Mouse (Mus musculus): ENCODE measurements around the gene Tnfsf12. TPM values are rescaled to one million over a fixed set of nuclear protein-coding genes. Genes with fewer than 3 reads are reported as not detected.

Gene Tnfsf12
- polyA plus RNA-seq, 1 experiment from 2014 or later = 6.9 TPM

GRCm38 (mm10) chr11:69656065-69656455 lies 39.6 kb downstream of the Tnfsf12 start:
- no peak for TF ChIP-seq EP300 (optimal IDR thresholded peaks at IDR 0.05)
- TF ChIP-seq CTCF (IDR thresholded peaks at IDR 0.05; ENCODE audit: low read depth) = no peak
- DNase-seq (ENCODE audit: low spot score) (no peak), ATAC-seq (ENCODE audit: low FRiP score, low TSS enrichment) (no peak)
- Histone ChIP-seq H3K36me3 (ENCODE audit: control insufficient read depth, insufficient read depth, low read length) (peaks cover 29% of the 10 kb centered on the region), H3K4me2 (replicated peaks; ENCODE audit: low read depth) (peak overlapping the region; percentile 48), H3K9ac (ENCODE audit: low read length) (no peak overlapping the region; the same call in 1 of the 2 replicates), H3K9me3 (ENCODE audit: control insufficient read depth, low read length) (no peaks in the 10 kb centered on the region), H3K27ac (replicated peaks) (peak overlapping the region; percentile 86), H3K4me1 (replicated peaks; ENCODE audit: control insufficient read depth, insufficient read depth) (no peaks in the 10 kb centered on the region), H3K27me3 (ENCODE audit: control insufficient read depth, insufficient read depth, low read length) (no peaks in the 10 kb centered on the region), H3K4me3 (ENCODE audit: low read depth, low read length) (peak overlapping the region; percentile 27)
- WGBS = 59% methylated on average over 5 of the region's 5 CpGs

DNA sequence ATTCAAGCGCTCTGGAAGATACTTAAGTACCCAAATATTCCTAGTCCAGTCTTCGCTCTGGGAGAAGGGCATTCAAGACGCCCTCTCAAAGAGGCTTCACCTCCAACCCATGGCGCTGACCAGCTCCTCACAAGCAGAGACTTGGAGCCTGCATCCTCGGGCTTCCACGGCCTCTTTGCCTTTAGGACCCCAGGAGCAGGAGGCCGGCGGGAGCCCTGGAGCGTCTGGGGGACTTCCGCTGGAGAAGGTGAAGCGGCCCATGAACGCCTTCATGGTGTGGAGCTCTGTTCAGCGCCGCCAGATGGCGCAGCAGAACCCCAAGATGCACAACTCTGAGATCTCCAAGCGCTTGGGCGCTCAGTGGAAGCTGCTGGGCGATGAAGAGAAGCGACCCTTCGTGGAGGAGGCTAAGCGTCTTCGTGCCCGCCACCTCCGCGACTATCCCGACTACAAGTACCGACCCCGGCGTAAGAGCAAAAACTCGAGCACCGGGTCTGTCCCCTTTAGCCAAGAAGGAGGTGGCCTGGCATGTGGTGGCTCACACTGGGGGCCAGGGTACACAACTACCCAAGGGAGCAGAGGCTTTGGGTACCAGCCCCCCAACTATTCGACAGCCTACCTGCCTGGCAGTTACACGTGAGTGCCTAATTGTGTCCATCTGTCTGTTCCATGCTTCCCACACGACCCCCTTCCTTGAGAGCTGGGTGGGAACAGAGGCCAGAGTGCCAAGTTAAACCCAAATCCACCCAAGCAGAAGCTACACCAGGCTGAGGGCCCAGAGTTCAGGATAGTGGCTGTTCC lies 40.2 kb downstream of the Tnfsf12 start, which contains the start of gene Sox15:
TSS of gene Sox15 (plus strand) at position 51 of the 801 bp plus-strand sequence.
- Histone ChIP-seq H3K9ac (ENCODE audit: low read length) (peak within 1 kb of the TSS; percentile 47), H3K36me3 (ENCODE audit: control insufficient read depth, insufficient read depth, low read length) (peaks cover 35% of the 10 kb centered on the region), H3K27me3 (ENCODE audit: control insufficient read depth, insufficient read depth, low read length) (no peaks in the 10 kb centered on the region), H3K27ac (replicated peaks) (peak within 1 kb of the TSS; percentile 86), H3K9me3 (ENCODE audit: control insufficient read depth, low read length) (no peaks in the 10 kb centered on the region), H3K4me2 (replicated peaks; ENCODE audit: low read depth) (peak within 1 kb of the TSS; percentile 48), H3K4me1 (replicated peaks; ENCODE audit: control insufficient read depth, insufficient read depth) (no peaks in the 10 kb centered on the region), H3K4me3 (ENCODE audit: low read depth, low read length) (peak within 1 kb of the TSS; percentile 27)
- WGBS = 20% methylated on average over 34 of the region's 34 CpGs
- TF ChIP-seq CTCF (IDR thresholded peaks at IDR 0.05; ENCODE audit: low read depth) (peak; percentile 89), EP300 (optimal IDR thresholded peaks at IDR 0.05) (no peak)
- DNase-seq (ENCODE audit: low spot score) = peak; percentile 76
- ATAC-seq (ENCODE audit: low FRiP score, low TSS enrichment) = peak; percentile 66

DNA sequence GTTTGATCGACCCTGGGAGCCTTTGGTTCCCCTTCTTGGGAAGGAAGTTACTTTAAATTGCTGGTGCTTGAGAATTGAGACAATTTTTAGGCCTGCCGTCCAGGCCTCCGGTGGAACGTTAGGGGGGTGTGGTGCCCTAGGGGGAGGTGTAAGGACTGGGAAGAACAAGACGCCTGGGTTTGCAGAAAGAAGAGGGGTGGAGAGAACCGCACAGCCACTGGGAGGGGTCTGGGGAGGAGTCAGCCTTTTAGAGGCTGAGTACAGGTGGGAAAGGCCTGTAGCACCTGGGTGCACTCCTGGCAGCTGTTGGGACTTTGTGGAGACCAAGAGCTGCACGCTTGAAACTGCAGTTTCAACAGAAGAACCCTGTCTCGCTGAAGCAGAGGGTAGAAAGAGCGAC lies 40.9 kb downstream of the Tnfsf12 start:
- Histone ChIP-seq H3K27me3 (ENCODE audit: control insufficient read depth, insufficient read depth, low read length) (no peaks in the 10 kb centered on the region), H3K9me3 (ENCODE audit: control insufficient read depth, low read length) (no peaks in the 10 kb centered on the region), H3K27ac (replicated peaks) (peak overlapping the region; percentile 86), H3K4me2 (replicated peaks; ENCODE audit: low read depth) (peak overlapping the region; percentile 30; the same call in 1 of the 2 replicates), H3K9ac (ENCODE audit: low read length) (no peak overlapping the region), H3K36me3 (ENCODE audit: control insufficient read depth, insufficient read depth, low read length) (peaks cover 40% of the 10 kb centered on the region), H3K4me1 (replicated peaks; ENCODE audit: control insufficient read depth, insufficient read depth) (no peaks in the 10 kb centered on the region), H3K4me3 (ENCODE audit: low read depth, low read length) (no peak overlapping the region)
- TF ChIP-seq EP300 (optimal IDR thresholded peaks at IDR 0.05) (no peak), CTCF (IDR thresholded peaks at IDR 0.05; ENCODE audit: low read depth) (no peak)
- ATAC-seq (ENCODE audit: low FRiP score, low TSS enrichment) (no peak), DNase-seq (ENCODE audit: low spot score) (peak; percentile 45)
- WGBS = 36% methylated on average over 9 of the region's 9 CpGs

DNA sequence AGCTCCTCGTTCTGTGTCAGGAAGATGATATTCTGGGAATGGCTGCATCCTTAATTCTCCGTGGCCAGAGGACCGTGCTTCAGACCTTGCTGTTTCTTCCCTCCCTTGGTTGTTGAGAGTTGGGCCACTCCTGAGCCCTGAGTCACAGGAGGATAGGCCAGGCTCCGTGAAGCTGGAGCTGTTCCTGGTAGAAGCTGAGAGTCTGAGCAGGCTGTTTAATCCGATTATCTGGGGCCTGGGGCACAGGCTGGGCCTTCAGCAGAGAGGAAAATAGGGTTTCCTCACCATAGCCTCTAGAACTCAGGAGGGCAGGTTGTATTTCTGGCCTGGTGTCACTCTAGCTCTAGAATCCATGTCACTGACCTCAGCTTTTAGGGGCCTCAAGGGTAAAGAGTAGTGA lies 42.2 kb downstream of the Tnfsf12 start:
- H3K4me2 ChIP-seq (replicated peaks; ENCODE audit: low read depth) = no peak overlapping the region
- H3K27me3 ChIP-seq (ENCODE audit: control insufficient read depth, insufficient read depth, low read length) = no peaks in the 10 kb centered on the region
- no peak overlapping the region for H3K9ac ChIP-seq (ENCODE audit: low read length)
- 0 out of 2 replicates have a peak overlapping the region, but pooled peaks have one; percentile 13 for H3K27ac ChIP-seq (replicated peaks)
- no peak for DNase-seq (ENCODE audit: low spot score)
- H3K9me3 ChIP-seq (ENCODE audit: control insufficient read depth, low read length) = no peaks in the 10 kb centered on the region
- no peak overlapping the region for H3K4me3 ChIP-seq (ENCODE audit: low read depth, low read length)
- H3K36me3 ChIP-seq (ENCODE audit: control insufficient read depth, insufficient read depth, low read length) = peaks cover 45% of the 10 kb centered on the region
- no peaks in the 10 kb centered on the region for H3K4me1 ChIP-seq (replicated peaks; ENCODE audit: control insufficient read depth, insufficient read depth)
- no peak for ATAC-seq (ENCODE audit: low FRiP score, low TSS enrichment)
- no peak for TF ChIP-seq CTCF (IDR thresholded peaks at IDR 0.05; ENCODE audit: low read depth)
- no peak for TF ChIP-seq EP300 (optimal IDR thresholded peaks at IDR 0.05)
- WGBS = 58% methylated on average over 5 of the region's 5 CpGs

DNA sequence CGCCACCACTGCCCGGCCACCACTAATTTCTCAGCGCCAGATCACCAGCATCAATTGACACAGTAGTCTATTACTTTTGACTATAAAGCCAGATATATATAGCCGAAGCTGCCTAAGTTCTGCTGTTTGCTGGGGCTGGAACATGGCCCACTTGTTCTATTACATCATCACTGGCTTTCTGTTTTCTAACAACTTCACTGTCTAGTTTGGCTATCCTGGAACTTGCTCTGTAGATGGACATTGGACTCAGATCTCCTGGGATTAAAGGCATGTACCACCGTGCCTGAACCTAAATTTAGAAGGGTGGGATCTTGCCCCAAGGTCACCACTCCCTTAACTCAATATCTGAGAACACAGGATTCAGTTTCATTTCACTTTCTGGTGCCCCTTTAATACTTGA lies 49.8 kb downstream of the Tnfsf12 start:
- WGBS = 85% methylated on average over 5 of the region's 5 CpGs
- TF ChIP-seq CTCF (IDR thresholded peaks at IDR 0.05; ENCODE audit: low read depth) = no peak
- no peak for TF ChIP-seq EP300 (optimal IDR thresholded peaks at IDR 0.05)

More for the DNA sequence above, 49.8 kb downstream of the Tnfsf12 start:
- no peak overlapping the region for H3K4me3 ChIP-seq (ENCODE audit: low read depth, low read length)
- ATAC-seq (ENCODE audit: low FRiP score, low TSS enrichment) (no peak), DNase-seq (ENCODE audit: low spot score) (no peak)
- no peaks in the 10 kb centered on the region for H3K9me3 ChIP-seq (ENCODE audit: control insufficient read depth, low read length)
- H3K27ac ChIP-seq (replicated peaks) = no peak overlapping the region
- no peaks in the 10 kb centered on the region for H3K4me1 ChIP-seq (replicated peaks; ENCODE audit: control insufficient read depth, insufficient read depth)
- no peak overlapping the region for H3K4me2 ChIP-seq (replicated peaks; ENCODE audit: low read depth)
- H3K36me3 ChIP-seq (ENCODE audit: control insufficient read depth, insufficient read depth, low read length) = peaks cover 53% of the 10 kb centered on the region
- H3K9ac ChIP-seq (ENCODE audit: low read length) = no peak overlapping the region
- no peaks in the 10 kb centered on the region for H3K27me3 ChIP-seq (ENCODE audit: control insufficient read depth, insufficient read depth, low read length)

MicroRNA genes within 50 kb of the gene (microRNA counts, 519-probe panel; counts per million panel counts)
- microRNA mmu-miR-1934 = not detected

Small RNAs within 50 kb of the gene (microRNA-seq; reads per million reads assigned to microRNA genes)
- 1.6 reads per million for gene Mir1934

Other genes starting within 250 kb of the Tnfsf12 start
- 0.38 and 0.39 TPM in 2 replicates for gene Dnah2, start 146.7 kb downstream of the Tnfsf12 start, polyA plus RNA-seq (2015; fragmentation: Nextera tagmentation; extraction: Ambion mirVana)
- gene Efnb3, start 135.6 kb downstream of the Tnfsf12 start, polyA plus RNA-seq (2015; fragmentation: Nextera tagmentation; extraction: Ambion mirVana) = 3.9 and 4.4 TPM in 2 replicates
- 8.7 and 9.0 TPM in 2 replicates for gene Wrap53, start 115.6 kb downstream of the Tnfsf12 start, polyA plus RNA-seq (2015; fragmentation: Nextera tagmentation; extraction: Ambion mirVana)
- 45.0 and 51.4 TPM in 2 replicates for gene Trp53, start 115.5 kb downstream of the Tnfsf12 start, polyA plus RNA-seq (2015; fragmentation: Nextera tagmentation; extraction: Ambion mirVana)
- 5.3 and 7.2 TPM in 2 replicates for gene Atp1b2, start 89.9 kb downstream of the Tnfsf12 start, polyA plus RNA-seq (2015; fragmentation: Nextera tagmentation; extraction: Ambion mirVana)
- gene Shbg, start 77.9 kb downstream of the Tnfsf12 start, polyA plus RNA-seq (2015; fragmentation: Nextera tagmentation; extraction: Ambion mirVana) = not detected in 2 replicates
- gene Sat2, start 73.8 kb downstream of the Tnfsf12 start, polyA plus RNA-seq (2015; fragmentation: Nextera tagmentation; extraction: Ambion mirVana) = 14.4 and 15.5 TPM in 2 replicates
- 10.8 and 11.6 TPM in 2 replicates for gene Fxr2, start 62.9 kb downstream of the Tnfsf12 start, polyA plus RNA-seq (2015; fragmentation: Nextera tagmentation; extraction: Ambion mirVana)
- gene Sox15, start 40.5 kb downstream of the Tnfsf12 start, polyA plus RNA-seq (2015; fragmentation: Nextera tagmentation; extraction: Ambion mirVana) = 7.7 and 7.9 TPM in 2 replicates
- gene Mpdu1, start 33.2 kb downstream of the Tnfsf12 start, polyA plus RNA-seq (2015; fragmentation: Nextera tagmentation; extraction: Ambion mirVana) = 69.1 and 72.6 TPM in 2 replicates
- 16.7 and 17.9 TPM in 2 replicates for gene Cd68, start 29.7 kb downstream of the Tnfsf12 start, polyA plus RNA-seq (2015; fragmentation: Nextera tagmentation; extraction: Ambion mirVana)
- gene Eif4a1, start 23.4 kb downstream of the Tnfsf12 start, polyA plus RNA-seq (2015; fragmentation: Nextera tagmentation; extraction: Ambion mirVana) = 339 and 351 TPM in 2 replicates
- gene Senp3, start 13.8 kb downstream of the Tnfsf12 start, polyA plus RNA-seq (2015; fragmentation: Nextera tagmentation; extraction: Ambion mirVana) = 30.5 and 32.4 TPM in 2 replicates
- 0.50 and 0.75 TPM in 2 replicates for gene Tnfsf13, start 10.1 kb downstream of the Tnfsf12 start, polyA plus RNA-seq (2015; fragmentation: Nextera tagmentation; extraction: Ambion mirVana)
- 4.1 and 4.2 TPM in 2 replicates for gene Tnfsfm13, start 249 bp upstream of the Tnfsf12 start, polyA plus RNA-seq (2015; fragmentation: Nextera tagmentation; extraction: Ambion mirVana)
- gene Polr2a, start 62.8 kb upstream of the Tnfsf12 start, polyA plus RNA-seq (2015; fragmentation: Nextera tagmentation; extraction: Ambion mirVana) = 7.9 and 9.0 TPM in 2 replicates
- 0.11 TPM in 1 of 2 replicates, not detected in the other for gene Slc35g3, start 66.1 kb upstream of the Tnfsf12 start, polyA plus RNA-seq (2015; fragmentation: Nextera tagmentation; extraction: Ambion mirVana)
- gene Zbtb4, start 70.1 kb upstream of the Tnfsf12 start, polyA plus RNA-seq (2015; fragmentation: Nextera tagmentation; extraction: Ambion mirVana) = 2.6 and 2.7 TPM in 2 replicates
- 4.3 and 5.0 TPM in 2 replicates for gene Chrnb1, start 100.1 kb upstream of the Tnfsf12 start, polyA plus RNA-seq (2015; fragmentation: Nextera tagmentation; extraction: Ambion mirVana)
- gene Fgf11, start 106.0 kb upstream of the Tnfsf12 start, polyA plus RNA-seq (2015; fragmentation: Nextera tagmentation; extraction: Ambion mirVana) = 0.67 and 0.90 TPM in 2 replicates
- 28.4 and 34.4 TPM in 2 replicates for gene Tmem102, start 109.8 kb upstream of the Tnfsf12 start, polyA plus RNA-seq (2015; fragmentation: Nextera tagmentation; extraction: Ambion mirVana)
- not detected in 2 replicates for gene Gm39566, start 119.4 kb upstream of the Tnfsf12 start, polyA plus RNA-seq (2015; fragmentation: Nextera tagmentation; extraction: Ambion mirVana)
- not detected in 2 replicates for gene Spem2, start 122.6 kb upstream of the Tnfsf12 start, polyA plus RNA-seq (2015; fragmentation: Nextera tagmentation; extraction: Ambion mirVana)
- gene Spem1, start 126.3 kb upstream of the Tnfsf12 start, polyA plus RNA-seq (2015; fragmentation: Nextera tagmentation; extraction: Ambion mirVana) = not detected in 2 replicates
- 2.5 and 2.7 TPM in 2 replicates for gene Nlgn2, start 141.9 kb upstream of the Tnfsf12 start, polyA plus RNA-seq (2015; fragmentation: Nextera tagmentation; extraction: Ambion mirVana)
- gene Tmem256, start 142.7 kb upstream of the Tnfsf12 start, polyA plus RNA-seq (2015; fragmentation: Nextera tagmentation; extraction: Ambion mirVana) = 329 and 366 TPM in 2 replicates
- gene Plscr3, start 150.5 kb upstream of the Tnfsf12 start, polyA plus RNA-seq (2015; fragmentation: Nextera tagmentation; extraction: Ambion mirVana) = 54.4 and 58.4 TPM in 2 replicates
- 12.3 TPM in 2 replicates for gene Tnk1, start 162.9 kb upstream of the Tnfsf12 start, polyA plus RNA-seq (2015; fragmentation: Nextera tagmentation; extraction: Ambion mirVana)
- 0.25 and 0.54 TPM in 2 replicates for gene Tmem95, start 182.2 kb upstream of the Tnfsf12 start, polyA plus RNA-seq (2015; fragmentation: Nextera tagmentation; extraction: Ambion mirVana)
- 15.9 and 18.1 TPM in 2 replicates for gene Kctd11, start 185.6 kb upstream of the Tnfsf12 start, polyA plus RNA-seq (2015; fragmentation: Nextera tagmentation; extraction: Ambion mirVana)
- 0.70 and 0.71 TPM in 2 replicates for gene Acap1, start 199.7 kb upstream of the Tnfsf12 start, polyA plus RNA-seq (2015; fragmentation: Nextera tagmentation; extraction: Ambion mirVana)
- 5.6 and 5.9 TPM in 2 replicates for gene 2810408A11Rik, start 205.1 kb upstream of the Tnfsf12 start, polyA plus RNA-seq (2015; fragmentation: Nextera tagmentation; extraction: Ambion mirVana)
- gene Neurl4, start 205.2 kb upstream of the Tnfsf12 start, polyA plus RNA-seq (2015; fragmentation: Nextera tagmentation; extraction: Ambion mirVana) = 2.3 and 3.9 TPM in 2 replicates
- gene Gps2, start 218.0 kb upstream of the Tnfsf12 start, polyA plus RNA-seq (2015; fragmentation: Nextera tagmentation; extraction: Ambion mirVana) = 40.6 and 43.3 TPM in 2 replicates
- 1,169 and 1,205 TPM in 2 replicates for gene Eif5a, start 226.1 kb upstream of the Tnfsf12 start, polyA plus RNA-seq (2015; fragmentation: Nextera tagmentation; extraction: Ambion mirVana)
- gene Ybx2, start 239.9 kb upstream of the Tnfsf12 start, polyA plus RNA-seq (2015; fragmentation: Nextera tagmentation; extraction: Ambion mirVana) = 1.4 and 1.7 TPM in 2 replicates

All from stomach, postnatal 0 days (tissue).